Mouse (Mus musculus) small intestine, adult 2 months (tissue): ENCODE results near the gene Aff3. TPM values are rescaled to one million over a fixed set of nuclear protein-coding genes. Genes with fewer than 3 reads are reported as not detected.

Experiments
- H3K27ac ChIP-seq: fragments of 200-500 bp; 2 replicates; pipeline ENCODE4 v1.5.1; 2012; ENCODE audit warnings: low read depth, low read length, control low read depth, inconsistent platforms; ENCODE audit not compliant: insufficient read depth
- H3K27me3 ChIP-seq: fragments of 200-500 bp; 2 replicates; pipeline ENCODE4 v1.6.1; 2012; ENCODE audit warnings: mild to moderate bottlenecking, moderate library complexity, low read length, inconsistent platforms; ENCODE audit not compliant: control insufficient read depth, insufficient read depth
- H3K36me3 ChIP-seq: fragments of 200-500 bp; 2 replicates; pipeline ENCODE4 v1.6.1; 2012; ENCODE audit warnings: mild to moderate bottlenecking, low read length, control low read depth, inconsistent platforms; ENCODE audit not compliant: control insufficient read depth, insufficient read depth
- H3K4me1 ChIP-seq: fragments of 200-500 bp; 2 replicates; pipeline ENCODE4 v1.6.1; 2012; ENCODE audit warnings: low read length, inconsistent platforms, mixed read lengths; ENCODE audit not compliant: control insufficient read depth, insufficient read depth, insufficient read length
- H3K4me3 ChIP-seq: fragments of 200-500 bp; 2 replicates; pipeline ENCODE4 v1.5.1; 2012; ENCODE audit warnings: low read depth, mild to moderate bottlenecking, control low read depth, inconsistent platforms, low read length, moderate library complexity
- CTCF ChIP-seq: fragments of 200-500 bp; IDR thresholded peaks from 2 replicates; pipeline ENCODE4 v1.5.1; 2012; ENCODE audit warnings: low read depth, mild to moderate bottlenecking, control low read depth, inconsistent platforms, low read length, moderate library complexity, mixed read lengths; ENCODE audit not compliant: insufficient replicate concordance, insufficient read length; ENCODE audit errors: extremely low read depth
- POLR2A ChIP-seq: fragments of 200-500 bp; IDR thresholded peaks from 2 replicates; pipeline ENCODE4 v1.6.1; 2012; ENCODE audit warnings: low read depth, mild to moderate bottlenecking, control low read depth, inconsistent platforms, low read length, moderate library complexity
- WGBS: fragments of 180-500 bp; shearing (Covaris S2); methylation state at CpG from one replicate; pipeline ENCODE4 v1.1.7; 2018; 5-methylcytosine and 5-hydroxymethylcytosine counted together
- polyA plus RNA-seq: library from polyadenylated mRNA; depleted of rRNA; stranded (reverse); fragments of >200 nt; gene quantifications from 2 replicates; pipeline ENCODE4 v1.2.3, GENCODE M21; 2012

The Aff3 gene
- polyA plus RNA-seq, 1 experiment: 1.5 TPM

DNA sequence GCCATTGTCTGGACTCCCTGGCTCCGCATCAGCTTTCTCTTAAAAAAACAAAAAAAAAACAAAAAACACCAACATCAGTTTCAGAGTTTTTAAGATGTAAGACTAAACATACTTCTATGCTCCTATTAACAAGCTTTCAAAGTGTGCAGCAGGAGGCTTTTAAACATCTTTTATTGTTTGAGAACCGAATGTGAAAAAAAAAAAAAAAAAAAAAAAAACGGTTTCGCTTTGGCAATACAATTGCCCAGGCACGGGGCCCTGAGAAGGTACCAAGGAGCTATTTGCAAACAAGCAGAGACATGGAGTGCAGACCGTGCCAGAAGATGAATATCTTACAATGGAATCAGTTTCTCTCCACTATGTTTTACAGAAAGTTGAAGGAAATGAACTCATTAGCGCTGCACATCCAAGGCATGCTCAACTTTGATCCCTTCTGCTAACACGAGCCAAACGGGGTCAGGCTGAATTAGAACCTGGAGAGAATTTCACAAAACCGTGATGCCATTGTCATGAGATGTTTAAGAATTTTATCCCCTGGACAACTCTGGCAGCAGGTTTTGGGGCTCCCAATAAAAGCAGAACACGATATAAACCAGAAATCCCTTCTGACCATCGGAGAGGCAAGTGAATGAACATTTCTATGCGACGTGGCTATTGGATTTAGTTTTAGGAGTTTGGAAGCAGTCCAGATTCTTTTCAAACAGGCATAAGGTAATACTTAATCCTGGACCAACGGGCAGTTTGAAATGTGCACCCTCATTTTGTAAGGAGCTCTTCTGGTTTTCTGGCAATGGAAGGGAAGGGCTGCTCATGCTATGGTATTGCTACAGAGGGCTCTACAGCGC, 344.4 kb downstream of the Aff3 start:
- Histone ChIP-seq H3K27me3 (no peaks in the 10 kb centered on the region), H3K4me1 (no peaks in the 10 kb centered on the region), H3K4me3 (no peak overlapping the region), H3K27ac (no peak overlapping the region), H3K36me3 (no peaks in the 10 kb centered on the region)
- 76% methylated on average over 16 of the region's 16 CpGs for WGBS
- TF ChIP-seq POLR2A (no peak), CTCF (no peak)

GRCm38 (mm10) chr1:38318614-38319013, 346.1 kb downstream of the Aff3 start:
- 50% methylated on average over 2 of the region's 2 CpGs for whole genome bisulfite sequencing
- TF ChIP-seq CTCF (no peak), POLR2A (no peak)
- Histone ChIP-seq H3K27ac (no peak overlapping the region), H3K4me1 (no peaks in the 10 kb centered on the region), H3K36me3 (no peaks in the 10 kb centered on the region), H3K27me3 (no peaks in the 10 kb centered on the region), H3K4me3 (no peak overlapping the region)

DNA sequence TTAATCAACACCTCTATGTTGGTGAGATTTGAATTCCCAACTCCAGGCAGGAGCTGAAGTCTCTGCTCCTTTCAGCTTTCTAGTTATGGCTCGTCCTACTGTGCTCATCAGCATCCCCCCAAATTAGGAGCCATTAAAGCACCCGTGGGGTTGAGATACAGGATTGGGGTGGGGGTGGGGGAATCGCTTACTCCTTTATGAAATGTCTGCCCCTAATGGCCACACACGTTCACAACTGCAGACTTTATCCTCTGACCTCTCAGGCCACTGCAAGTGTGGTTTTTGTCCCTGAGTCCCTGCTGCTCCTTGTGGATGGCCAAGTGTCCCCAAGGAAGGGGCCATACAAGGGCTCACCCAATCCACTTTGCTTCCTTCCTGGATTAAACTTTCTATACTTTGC, 348.8 kb downstream of the Aff3 start:
- WGBS: 69% methylated on average over 4 of the region's 4 CpGs
- Histone ChIP-seq H3K27ac (no peak overlapping the region), H3K4me3 (no peak overlapping the region), H3K27me3 (no peaks in the 10 kb centered on the region), H3K4me1 (no peaks in the 10 kb centered on the region), H3K36me3 (no peaks in the 10 kb centered on the region)
- TF ChIP-seq CTCF (no peak), POLR2A (no peak)

DNA sequence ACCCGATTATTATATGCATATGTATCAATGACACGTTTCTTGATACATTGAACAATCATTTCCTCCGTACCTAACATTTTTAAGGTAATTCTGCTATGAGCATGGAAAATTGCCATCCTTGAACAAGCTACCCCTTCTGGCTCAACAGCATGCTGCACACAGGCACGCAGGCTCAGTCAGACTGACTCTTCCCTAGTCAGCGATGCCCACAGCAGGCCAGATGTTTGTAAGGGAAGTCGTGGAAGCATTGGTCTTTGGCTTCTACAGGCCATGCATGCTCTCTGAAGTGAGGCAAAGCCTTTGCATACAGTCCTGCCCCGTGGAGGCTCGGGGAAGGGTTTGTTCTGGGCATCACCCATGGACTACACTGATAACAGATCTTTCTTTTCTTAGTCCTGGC, 354.3 kb downstream of the Aff3 start:
- 89% methylated on average over 8 of the region's 8 CpGs for WGBS

GRCm38 (mm10) chr1:38310076-38310475, 354.7 kb downstream of the Aff3 start:
- WGBS: 88% methylated on average over 4 of the region's 4 CpGs
- Histone ChIP-seq H3K27ac (no peak overlapping the region), H3K36me3 (no peaks in the 10 kb centered on the region), H3K4me1 (no peaks in the 10 kb centered on the region), H3K27me3 (no peaks in the 10 kb centered on the region), H3K4me3 (no peak overlapping the region)
- no peak for TF ChIP-seq CTCF
- no peak for TF ChIP-seq POLR2A

More for the DNA sequence above, 354.3 kb downstream of the Aff3 start:
- Histone ChIP-seq H3K27me3 (no peaks in the 10 kb centered on the region), H3K4me1 (no peaks in the 10 kb centered on the region), H3K36me3 (no peaks in the 10 kb centered on the region), H3K4me3 (no peak overlapping the region), H3K27ac (no peak overlapping the region)
- TF ChIP-seq POLR2A (no peak), CTCF (no peak)

DNA sequence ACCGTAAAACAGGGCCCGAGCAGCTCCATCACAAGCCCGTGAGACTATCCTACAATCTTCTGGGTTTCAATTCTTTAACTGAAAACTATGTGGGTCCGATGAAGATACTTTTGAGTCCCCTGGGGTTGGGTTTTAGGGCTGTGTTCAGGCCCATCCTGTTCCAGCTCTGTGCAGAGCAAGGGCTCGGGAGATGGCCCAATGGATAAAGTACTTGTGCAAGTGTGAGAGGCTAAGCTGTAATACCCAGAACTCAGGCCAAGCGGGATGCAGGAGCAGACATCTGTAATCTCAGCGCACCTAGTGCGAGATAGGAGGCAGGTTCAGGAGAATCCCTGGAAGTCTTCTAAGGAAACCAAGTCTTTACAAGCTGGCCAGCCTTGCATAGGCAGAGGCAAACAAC, 355.4 kb downstream of the Aff3 start:
- H3K27me3 ChIP-seq: no peaks in the 10 kb centered on the region
- WGBS: 89% methylated on average over 8 of the region's 8 CpGs
- TF ChIP-seq CTCF (no peak), POLR2A (no peak)

DNA sequence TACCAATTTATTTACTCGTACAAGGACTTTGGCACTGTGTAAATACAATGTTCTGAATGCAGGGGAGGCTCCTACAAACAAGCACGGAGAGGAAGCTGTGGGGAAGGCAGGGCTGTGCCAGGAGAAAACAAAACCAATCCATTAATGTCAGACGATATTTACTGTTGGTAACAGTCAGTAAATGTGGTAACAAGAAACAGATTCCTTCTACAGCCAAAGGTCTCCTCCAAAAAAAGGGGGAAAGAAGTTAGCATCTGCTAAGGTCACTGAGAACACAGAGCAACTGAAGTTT, 356.1 kb downstream of the Aff3 start:
- Histone ChIP-seq H3K36me3 (no peaks in the 10 kb centered on the region), H3K4me3 (no peak overlapping the region), H3K27me3 (no peaks in the 10 kb centered on the region), H3K4me1 (no peaks in the 10 kb centered on the region), H3K27ac (no peak overlapping the region)
- 14% methylated on average over 3 of the region's 3 CpGs for WGBS
- no peak for TF ChIP-seq POLR2A
- TF ChIP-seq CTCF: no peak

More for the DNA sequence above, 355.4 kb downstream of the Aff3 start:
- Histone ChIP-seq H3K36me3 (no peaks in the 10 kb centered on the region), H3K4me3 (no peak overlapping the region), H3K27ac (no peak overlapping the region), H3K4me1 (no peaks in the 10 kb centered on the region)
